Mouse (Mus musculus) ES-Bruce4 (cell line): ENCODE data around the gene Gimd1. TPM values are rescaled to one million over a fixed set of nuclear protein-coding genes. Genes with fewer than 3 reads are reported as not detected.

Experiments used
- H3K27ac ChIP-seq: 2 replicates; pipeline ENCODE4 v1.5.1; 2012; ENCODE audit warnings: low read length, inconsistent platforms; ENCODE audit not compliant: insufficient read depth
- H3K27me3 ChIP-seq: 2 replicates; pipeline ENCODE4 v1.6.1; 2012; ENCODE audit warnings: mild to moderate bottlenecking, low read length, inconsistent platforms; ENCODE audit not compliant: control insufficient read depth, poor library complexity, insufficient read depth, severe bottlenecking
- H3K36me3 ChIP-seq: 2 replicates; pipeline ENCODE4 v1.6.1; 2012; ENCODE audit warnings: inconsistent platforms, mild to moderate bottlenecking, low read length, moderate library complexity; ENCODE audit not compliant: control insufficient read depth, poor library complexity, insufficient read depth, severe bottlenecking
- H3K4me1 ChIP-seq: one replicate; pipeline ENCODE4 v1.8.1; 2011; ENCODE audit warnings: low read length; ENCODE audit not compliant: control insufficient read depth, insufficient read depth
- H3K4me3 ChIP-seq: 2 replicates; pipeline ENCODE4 v1.5.1; 2011; ENCODE audit warnings: low read depth, mild to moderate bottlenecking, low read length
- H3K9ac ChIP-seq: 2 replicates; pipeline ENCODE4 v1.6.1; 2012; ENCODE audit warnings: low read depth, mild to moderate bottlenecking, inconsistent platforms; ENCODE audit not compliant: poor library complexity, severe bottlenecking
- H3K9me3 ChIP-seq: replicated peaks from 2 replicates; pipeline ENCODE4 v1.6.1; 2012; ENCODE audit warnings: mild to moderate bottlenecking, low read length, inconsistent platforms; ENCODE audit not compliant: control insufficient read depth, poor library complexity, insufficient read depth, severe bottlenecking
- CTCF ChIP-seq: IDR thresholded peaks from one replicate; pipeline ENCODE4 v1.8.1; 2011; ENCODE audit warnings: low read depth, low read length
- EP300 ChIP-seq: IDR thresholded peaks from 2 replicates; pipeline ENCODE4 v1.6.1; 2011; ENCODE audit warnings: low read depth, low read length; ENCODE audit not compliant: insufficient read depth
- POLR2A ChIP-seq: IDR thresholded peaks from one replicate; pipeline ENCODE4 v1.8.1; 2011; ENCODE audit warnings: low read length; ENCODE audit not compliant: insufficient read depth
- polyA plus RNA-seq: library from polyadenylated mRNA; stranded (reverse); fragments of >200 nt; gene quantifications from 2 replicates; pipeline ENCODE4 v1.2.4, GENCODE M21; 2011; ENCODE audit warnings: low read depth; ENCODE audit not compliant: missing spikeins, insufficient read depth, insufficient read length

The Gimd1 gene
- polyA plus RNA-seq, 1 experiment, result not detected

DNA sequence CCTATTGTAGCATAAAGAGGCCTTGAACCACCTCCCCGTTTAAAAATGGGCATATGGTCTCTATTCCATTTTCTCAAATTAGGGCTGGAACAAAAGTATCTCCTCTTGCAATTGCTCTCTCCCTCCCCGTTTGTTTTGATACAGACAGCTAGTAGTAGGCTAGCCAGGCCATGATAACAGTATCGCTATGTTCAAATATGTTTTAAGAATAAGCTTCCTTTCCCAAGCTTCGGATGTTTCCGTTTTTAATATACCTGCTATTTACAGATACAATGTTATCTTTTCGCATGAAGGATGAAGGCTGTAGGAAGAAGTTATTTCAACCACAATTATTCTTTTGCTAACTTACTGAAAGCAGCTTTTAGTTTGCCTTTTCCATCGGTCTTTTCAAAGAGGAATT is 19.7 kb downstream of the Gimd1 start:
- Histone ChIP-seq H3K9ac (no peak overlapping the region), H3K4me3 (no peak overlapping the region), H3K27me3 (no peaks in the 10 kb centered on the region), H3K9me3 (no peaks in the 10 kb centered on the region), H3K27ac (no peak overlapping the region), H3K36me3 (no peaks in the 10 kb centered on the region), H3K4me1 (no peaks in the 10 kb centered on the region)
- TF ChIP-seq POLR2A (no peak), EP300 (no peak), CTCF (no peak)

DNA sequence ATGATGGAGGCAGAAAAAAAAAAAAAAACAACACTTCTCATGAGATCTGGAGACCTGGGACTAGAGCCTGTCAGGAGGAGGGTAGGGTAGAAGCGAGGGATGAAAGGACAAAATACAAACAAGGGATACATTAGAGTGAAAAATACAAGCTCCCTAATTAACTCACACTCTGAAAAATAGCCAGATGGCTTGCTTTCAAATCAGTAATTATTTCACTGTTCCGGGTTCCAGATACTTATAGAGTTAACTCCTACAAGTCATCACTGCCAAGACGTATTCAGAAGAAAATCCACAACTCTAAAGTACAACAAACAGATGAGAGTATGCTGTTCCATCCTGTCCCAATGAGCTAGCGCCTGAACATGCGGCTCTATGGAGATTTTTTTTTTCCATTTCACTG is 20.6 kb downstream of the Gimd1 start:
- TF ChIP-seq EP300, result no peak
- H3K9ac ChIP-seq, result no peak overlapping the region
- H3K27ac ChIP-seq, result no peak overlapping the region
- H3K4me3 ChIP-seq, result no peak overlapping the region
- H3K9me3 ChIP-seq, result no peaks in the 10 kb centered on the region
- H3K27me3 ChIP-seq, result no peaks in the 10 kb centered on the region
- H3K4me1 ChIP-seq, result no peaks in the 10 kb centered on the region
- no peaks in the 10 kb centered on the region for H3K36me3 ChIP-seq

DNA sequence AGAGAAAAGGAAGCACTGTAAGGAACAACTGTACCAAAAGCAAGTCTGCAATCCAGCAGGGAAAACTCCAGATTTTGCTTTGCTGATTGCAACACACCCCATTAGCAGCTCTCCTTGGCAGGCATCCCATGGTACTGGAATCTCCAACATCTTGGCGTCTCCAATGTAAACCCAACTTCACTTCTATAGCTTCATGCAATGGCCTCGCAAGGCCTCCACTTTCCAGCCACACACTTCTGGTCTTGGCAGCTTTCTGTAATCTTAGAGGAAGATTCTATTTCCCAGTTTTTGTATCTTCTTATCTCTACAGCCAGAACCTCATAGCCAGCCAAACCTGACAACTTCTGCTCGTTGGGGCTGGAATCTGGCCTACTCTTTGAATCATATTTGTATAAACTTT is 22.2 kb downstream of the Gimd1 start:
- H3K9me3 ChIP-seq, result no peaks in the 10 kb centered on the region
- no peak overlapping the region for H3K4me3 ChIP-seq
- H3K27me3 ChIP-seq, result no peaks in the 10 kb centered on the region
- H3K36me3 ChIP-seq, result no peaks in the 10 kb centered on the region
- H3K9ac ChIP-seq, result no peak overlapping the region
- H3K27ac ChIP-seq, result no peak overlapping the region
- TF ChIP-seq POLR2A (no peak), EP300 (no peak), CTCF (no peak)
- H3K4me1 ChIP-seq, result no peaks in the 10 kb centered on the region

DNA sequence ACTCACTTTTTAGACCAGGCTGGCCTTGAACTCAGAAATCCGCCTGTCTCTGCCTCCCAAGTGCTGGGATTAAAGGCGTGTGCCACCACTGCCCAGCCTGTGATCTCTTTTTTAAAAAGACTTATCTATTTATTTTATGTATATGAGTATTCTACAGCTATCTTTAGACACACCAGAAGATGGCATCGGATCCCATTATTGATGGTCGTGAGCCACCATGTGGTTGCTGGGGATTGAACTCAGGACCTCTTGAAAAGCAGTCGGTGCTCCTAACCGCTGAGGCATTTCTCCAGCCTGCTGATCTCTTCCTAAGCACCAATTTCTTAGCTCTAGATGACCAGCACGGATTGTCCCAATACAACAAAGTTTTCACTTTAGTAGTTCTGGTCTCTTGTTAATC is 24.3 kb downstream of the Gimd1 start:
- TF ChIP-seq POLR2A (no peak), CTCF (no peak), EP300 (no peak)
- Histone ChIP-seq H3K27ac (no peak overlapping the region), H3K27me3 (no peaks in the 10 kb centered on the region), H3K36me3 (peaks cover 2% of the 10 kb centered on the region; the same call in 1 of the 2 replicates), H3K9ac (no peak overlapping the region), H3K9me3 (no peaks in the 10 kb centered on the region), H3K4me3 (no peak overlapping the region), H3K4me1 (no peaks in the 10 kb centered on the region)

DNA sequence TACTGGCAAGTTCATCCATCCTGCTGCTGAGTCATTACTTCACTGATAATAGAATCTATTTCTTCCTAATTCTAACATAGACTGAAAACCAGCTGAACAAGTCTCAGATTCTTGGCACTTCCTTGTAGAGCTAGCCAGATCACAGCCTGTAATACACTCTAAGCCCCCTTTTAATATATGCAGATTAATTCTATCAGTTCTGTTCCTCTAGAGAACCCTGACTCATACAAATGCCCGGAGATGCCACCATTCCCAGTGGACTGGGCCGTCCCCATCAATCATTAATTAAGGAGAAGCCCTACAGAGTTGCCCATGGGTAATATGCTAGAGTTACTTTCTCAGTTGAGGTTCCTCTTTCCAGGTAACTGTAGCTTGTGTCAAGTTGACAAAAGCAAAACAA is 26.3 kb downstream of the Gimd1 start:
- Histone ChIP-seq H3K9ac (no peak overlapping the region), H3K36me3 (peaks cover 11% of the 10 kb centered on the region), H3K4me3 (no peak overlapping the region), H3K4me1 (no peaks in the 10 kb centered on the region), H3K27me3 (no peaks in the 10 kb centered on the region), H3K27ac (no peak overlapping the region), H3K9me3 (no peaks in the 10 kb centered on the region)
- TF ChIP-seq POLR2A, result no peak
- no peak for TF ChIP-seq CTCF
- TF ChIP-seq EP300, result no peak

DNA sequence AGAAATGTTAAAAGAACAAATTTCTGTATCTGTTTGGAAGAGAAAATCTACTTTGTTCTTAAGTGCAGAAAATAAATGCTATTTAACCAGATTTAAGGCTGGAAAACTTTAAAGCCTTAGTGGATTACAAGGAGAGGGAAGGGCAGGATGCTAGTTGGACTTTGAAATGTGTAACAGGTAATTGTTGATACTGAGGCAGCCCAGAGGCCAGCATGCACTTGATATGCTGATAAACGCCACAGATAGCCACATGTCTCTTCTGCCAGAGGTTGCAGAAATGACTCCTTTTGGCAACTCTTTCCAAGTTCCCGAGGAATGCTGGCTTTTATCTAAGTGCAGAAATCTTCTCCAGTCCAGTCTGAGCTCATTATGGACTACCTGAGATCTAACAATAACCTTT is 47.9 kb downstream of the Gimd1 start:
- no peak overlapping the region for H3K4me3 ChIP-seq
- H3K36me3 ChIP-seq, result peaks cover 10% of the 10 kb centered on the region
- H3K27me3 ChIP-seq, result no peaks in the 10 kb centered on the region
- TF ChIP-seq CTCF, result no peak
- no peak for TF ChIP-seq EP300
- TF ChIP-seq POLR2A, result no peak
- no peaks in the 10 kb centered on the region for H3K4me1 ChIP-seq
- no peak overlapping the region for H3K27ac ChIP-seq
- no peak overlapping the region for H3K9ac ChIP-seq
- H3K9me3 ChIP-seq, result no peaks in the 10 kb centered on the region
